Mouse (Mus musculus) yolk sac, embryonic 10.5 days (tissue): ENCODE results near the gene Nrcam.

Experiments used
- DNase-seq: peaks from one replicate; pipeline ENCODE4 v3.0.0-alpha.2; 2017; ENCODE audit warnings: low spot score

Nrcam gene

DNA sequence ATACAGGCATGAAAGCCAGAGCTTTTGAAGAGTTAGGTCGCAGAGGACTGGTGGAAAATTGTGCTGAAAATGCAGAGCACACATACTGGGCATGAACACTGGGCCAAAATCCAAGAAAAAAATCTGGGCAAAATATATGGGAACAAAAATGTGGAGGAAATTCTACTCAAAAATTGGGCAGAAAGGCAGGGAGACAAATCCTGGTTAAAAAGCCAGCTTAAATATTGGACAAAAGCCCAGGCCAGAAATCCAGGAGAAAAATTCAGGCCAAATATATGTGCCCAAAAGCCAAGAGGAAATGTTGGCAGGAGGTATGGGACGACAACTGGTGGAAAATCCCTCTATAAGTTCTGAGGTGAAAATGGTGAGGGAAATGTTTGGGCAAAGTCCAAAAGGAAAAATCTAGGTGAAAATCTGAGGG, 288.3 kb downstream of the Nrcam start:
- DNase-seq = no peak

DNA sequence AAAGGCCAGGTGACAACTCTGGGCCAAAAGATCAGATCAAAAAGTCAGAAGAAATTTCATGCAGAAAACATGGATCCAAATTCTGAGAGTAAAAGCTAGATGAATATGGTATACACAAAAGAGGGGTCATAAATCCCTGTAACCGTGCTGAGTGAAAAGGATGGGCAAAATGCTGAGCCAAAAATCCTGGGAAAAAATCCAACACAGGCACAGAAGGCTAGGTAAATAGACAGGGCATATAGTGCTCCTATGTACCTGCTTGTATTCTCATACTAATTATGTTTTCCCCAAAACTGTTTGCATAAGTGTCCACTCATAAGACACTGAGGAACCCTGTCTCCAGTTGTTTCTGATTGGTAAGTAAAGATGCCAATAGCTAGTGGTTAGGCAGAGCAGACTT, 288.8 kb downstream of the Nrcam start:
- DNase-seq = no peak

DNA sequence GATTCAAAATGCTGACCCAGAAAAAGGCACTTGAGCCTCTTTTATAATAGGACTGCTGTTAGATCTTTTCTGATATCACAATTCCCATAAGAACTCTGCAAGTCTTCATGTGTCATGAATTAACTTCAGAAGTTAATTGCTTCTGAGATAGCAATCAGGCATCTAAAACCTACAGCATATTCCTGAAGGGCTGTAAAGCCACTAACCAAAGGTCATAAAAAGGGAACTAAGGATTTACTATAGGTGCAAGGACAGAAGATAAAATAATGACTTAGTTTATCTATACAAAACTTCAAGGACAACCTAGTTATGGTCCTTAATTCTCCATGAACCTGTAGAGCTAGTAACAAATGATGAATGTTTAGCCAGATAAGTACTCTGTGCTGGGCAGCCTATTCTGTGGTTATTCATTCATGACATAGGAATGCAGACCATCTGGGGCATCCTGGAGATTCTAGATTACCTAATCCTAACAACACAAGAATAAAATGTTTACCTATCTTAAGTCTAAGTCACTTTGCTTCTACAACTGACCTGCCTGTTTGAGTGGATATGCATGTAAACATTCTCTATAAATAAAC, 310.7 kb downstream of the Nrcam start:
- peak; percentile 32 for DNase-seq

DNA sequence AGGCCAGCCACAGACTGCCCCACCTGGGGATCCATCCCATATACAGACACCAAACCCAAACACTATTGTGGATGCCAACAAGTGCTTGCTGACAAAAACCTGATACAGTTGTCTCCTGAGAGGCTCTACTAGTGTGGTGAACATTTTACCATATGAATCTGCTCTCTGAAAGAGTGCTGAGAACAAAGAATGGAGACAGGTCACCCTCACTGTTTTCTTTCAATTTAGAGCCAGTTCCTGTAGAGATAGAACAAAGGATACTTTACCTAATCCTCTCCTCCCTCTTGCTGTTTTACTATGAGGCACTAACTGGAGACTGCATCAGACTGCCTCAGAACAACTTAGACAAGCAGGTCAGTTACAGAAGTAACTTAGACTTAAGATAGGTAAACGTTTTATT, 311.9 kb downstream of the Nrcam start:
- DNase-seq = no peak
